Mouse (Mus musculus): ENCODE data around the gene Banp. TPM values are rescaled to one million over a fixed set of nuclear protein-coding genes. Genes with fewer than 3 reads are reported as not detected.

Gene Banp
- total and polyA plus RNA-seq, 3 experiments: 14.9 to 34.2 (median 25.7) TPM

DNA sequence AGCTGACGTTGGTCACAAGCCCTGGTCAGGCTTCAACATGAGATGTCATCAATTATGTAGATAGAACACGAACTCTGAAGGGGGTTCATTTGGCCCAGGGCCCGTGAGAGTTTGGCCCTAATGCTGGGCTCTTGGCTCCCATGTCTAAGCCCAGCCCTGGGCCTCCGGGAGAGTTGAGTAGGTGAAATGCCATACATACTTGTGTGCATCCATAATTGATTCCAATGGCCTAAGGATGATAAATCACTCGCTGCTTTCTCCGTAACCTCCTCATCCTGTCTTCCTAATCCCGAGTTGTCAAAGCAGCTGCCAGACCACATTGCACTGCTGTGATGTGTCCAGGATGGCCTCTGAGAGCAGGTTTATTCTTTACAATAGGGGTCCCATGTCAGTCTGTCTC, 107.3 kb downstream of the Banp start:
- Histone ChIP-seq H3K36me3 (replicated peaks in 1 of 2; ENCODE audit: control insufficient read depth in 1 of 2, insufficient read depth in 1 of 2, low read length in 1 of 2) (no peaks in the 10 kb centered on the region), H3K27me3 (replicated peaks) (peaks cover 38% of the 10 kb centered on the region), H3K9me3 (replicated peaks; ENCODE audit: low read length) (no peaks in the 10 kb centered on the region), H3K79me2 (replicated peaks; ENCODE audit: control insufficient read depth, extremely low read depth, insufficient read depth, poor library complexity, severe bottlenecking) (no peaks in the 10 kb centered on the region), H3K4me1 (ENCODE audit: control insufficient read depth in 1 of 2, insufficient read depth in 2 of 2) (peaks cover 16 to 25% of the 10 kb centered on the region in 2 experiments), H3K4me3 (replicated peaks in 1 of 3; ENCODE audit: low read depth in 2 of 3, low read length in 2 of 3, poor library complexity in 1 of 3) (no peak overlapping the region), H3K9ac (ENCODE audit: insufficient read depth, low read depth) (no peak overlapping the region), H3K27ac (ENCODE audit: insufficient read depth, low read depth) (no peak overlapping the region), H3K4me2 (ENCODE audit: insufficient read depth, low read depth, poor library complexity, severe bottlenecking) (no peak overlapping the region)
- in situ Hi-C loops (cut with MboI; ENCODE audit: low pct_ligation_motif_present, low pct_unique_long_range_greater_than_20kb, low sequenced_read_pairs) (no loop called here), dilution Hi-C loops (cut with MboI; ENCODE audit: extremely low pct_ligation_motif_present, extremely low pct_unique_long_range_greater_than_20kb, low sequenced_read_pairs) (no loop called here)
- TF ChIP-seq NRF1 (IDR thresholded peaks at IDR 0.05; ENCODE audit: low read depth, low read length) (no peak), CTCF (conservative IDR thresholded peaks at IDR 0.05 in 1 of 2, IDR thresholded peaks at IDR 0.05 in 1 of 2; ENCODE audit: low read depth in 2 of 2, low read length in 2 of 2) (no peak), E2F4 (IDR thresholded peaks at IDR 0.05; ENCODE audit: insufficient replicate concordance, low read depth, low read length) (no peak), ELF1 (IDR thresholded peaks at IDR 0.05; ENCODE audit: low read depth, low read length) (no peak), CHD2 (IDR thresholded peaks at IDR 0.05; ENCODE audit: low read length) (no peak), TBP (conservative IDR thresholded peaks at IDR 0.05; ENCODE audit: low read depth, low read length) (no peak), ZNF384 (IDR thresholded peaks at IDR 0.05; ENCODE audit: low read depth, low read length) (no peak), ZMIZ1 (IDR thresholded peaks at IDR 0.05; ENCODE audit: low read depth, low read length) (no peak)
- no peak for DNase-seq (ENCODE audit: extremely low read depth)

DNA sequence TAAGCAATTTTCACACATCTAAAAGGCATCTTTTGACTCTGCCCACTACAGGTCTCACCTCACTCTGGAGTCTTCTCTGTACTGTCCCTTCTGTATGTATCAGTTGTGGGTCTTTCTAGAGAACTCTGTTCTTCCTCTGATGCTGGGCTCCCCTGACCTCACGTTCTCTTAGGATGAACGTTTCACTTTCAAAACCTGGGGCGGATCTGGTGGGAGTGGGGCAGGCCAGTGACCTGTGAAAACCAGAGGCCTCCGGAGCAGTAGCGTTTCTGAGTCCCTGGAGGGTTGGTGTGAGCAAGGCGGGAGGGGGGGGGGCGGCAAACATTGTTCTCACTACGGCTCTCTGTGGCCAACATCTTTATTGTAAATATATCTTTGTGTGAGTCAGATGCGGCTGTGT, 109.0 kb downstream of the Banp start:
- H3K27me3 ChIP-seq (replicated peaks): peaks cover 30% of the 10 kb centered on the region
- in situ Hi-C loops (cut with MboI; ENCODE audit: low pct_ligation_motif_present, low pct_unique_long_range_greater_than_20kb, low sequenced_read_pairs): no loop called here
- 0 out of 2 replicates have a peak, but pooled peaks have one; percentile 26 for TF ChIP-seq ETS1 (conservative IDR thresholded peaks at IDR 0.05; ENCODE audit: low read depth, low read length)
- no peak for TF ChIP-seq ELF1 (IDR thresholded peaks at IDR 0.05; ENCODE audit: low read depth, low read length)
- TF ChIP-seq IRF4 (IDR thresholded peaks at IDR 0.05; ENCODE audit: low read depth, low read length): 0 out of 2 replicates have a peak, but pooled peaks have one; percentile 22
- TF ChIP-seq CTCF (conservative IDR thresholded peaks at IDR 0.05 in 1 of 2, IDR thresholded peaks at IDR 0.05 in 1 of 2; ENCODE audit: low read depth in 2 of 2, low read length in 2 of 2): no peak
- TF ChIP-seq BHLHE40 (IDR thresholded peaks at IDR 0.05; ENCODE audit: low read depth, low read length): peak; percentile 77

DNA sequence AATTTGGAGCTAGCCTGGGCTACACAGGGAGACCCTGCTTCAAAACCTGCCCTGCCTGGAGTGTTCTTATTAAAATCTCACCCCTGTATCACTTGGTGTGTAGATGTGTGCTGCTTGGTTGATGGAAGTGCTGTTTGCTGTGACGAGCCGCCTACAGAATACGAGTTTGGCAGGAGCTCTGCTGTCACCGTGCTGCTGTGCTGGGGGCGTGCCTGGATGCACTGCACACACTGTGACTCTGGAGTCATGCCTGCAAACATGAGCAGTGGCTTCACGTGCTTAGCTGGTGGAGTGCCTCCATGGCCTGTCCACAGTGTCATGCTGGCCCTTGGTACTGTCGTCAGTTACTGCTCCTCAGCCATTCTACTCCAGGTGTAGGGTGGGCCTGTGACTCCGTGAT, 109.4 kb downstream of the Banp start:
- DNase-seq (ENCODE audit: extremely low read depth): no peak
- Histone ChIP-seq H3K27me3 (replicated peaks) (peaks cover 25% of the 10 kb centered on the region), H3K36me3 (replicated peaks in 1 of 2; ENCODE audit: control insufficient read depth in 1 of 2, insufficient read depth in 1 of 2, low read length in 1 of 2) (no peaks in the 10 kb centered on the region), H3K9ac (ENCODE audit: insufficient read depth, low read depth) (no peak overlapping the region), H3K4me3 (replicated peaks in 1 of 3; ENCODE audit: low read depth in 2 of 3, low read length in 2 of 3, poor library complexity in 1 of 3) (peak overlapping the region in 1 of 3 experiments; percentile 8), H3K4me2 (ENCODE audit: insufficient read depth, low read depth, poor library complexity, severe bottlenecking) (no peak overlapping the region), H3K9me3 (replicated peaks; ENCODE audit: low read length) (no peaks in the 10 kb centered on the region), H3K27ac (ENCODE audit: insufficient read depth, low read depth) (no peak overlapping the region), H3K4me1 (ENCODE audit: control insufficient read depth in 1 of 2, insufficient read depth in 2 of 2) (peaks cover 16 to 25% of the 10 kb centered on the region in 2 experiments), H3K79me2 (replicated peaks; ENCODE audit: control insufficient read depth, extremely low read depth, insufficient read depth, poor library complexity, severe bottlenecking) (no peaks in the 10 kb centered on the region)
- TF ChIP-seq ZKSCAN1 (IDR thresholded peaks at IDR 0.05; ENCODE audit: borderline replicate concordance, low read depth, low read length): no peak
- TF ChIP-seq USF1 (IDR thresholded peaks at IDR 0.05; ENCODE audit: low read depth, low read length): no peak
- TF ChIP-seq POLR2AphosphoS2 (IDR thresholded peaks at IDR 0.05; ENCODE audit: low read depth, low read length): no peak
- TF ChIP-seq E2F4 (IDR thresholded peaks at IDR 0.05; ENCODE audit: insufficient replicate concordance, low read depth, low read length): no peak
- TF ChIP-seq ELF1 (IDR thresholded peaks at IDR 0.05; ENCODE audit: low read depth, low read length): no peak
- TF ChIP-seq MEF2A (IDR thresholded peaks at IDR 0.05; ENCODE audit: borderline replicate concordance, low read depth, low read length): no peak
- no peak for TF ChIP-seq KAT2A (IDR thresholded peaks at IDR 0.05; ENCODE audit: insufficient replicate concordance, low read length)
- TF ChIP-seq MAX (IDR thresholded peaks at IDR 0.05; ENCODE audit: low read length): no peak
- no peak for TF ChIP-seq TCF12 (IDR thresholded peaks at IDR 0.05; ENCODE audit: low read depth, low read length)
- no peak for TF ChIP-seq NELFE (IDR thresholded peaks at IDR 0.05; ENCODE audit: low read depth, low read length)
- TF ChIP-seq PAX5 (IDR thresholded peaks at IDR 0.05; ENCODE audit: low read length): no peak
- TF ChIP-seq ZNF384 (IDR thresholded peaks at IDR 0.05; ENCODE audit: low read depth, low read length): no peak
- no peak for TF ChIP-seq SMC3 (IDR thresholded peaks at IDR 0.05; ENCODE audit: low read depth, low read length)
- no peak for TF ChIP-seq GABPA (IDR thresholded peaks at IDR 0.05; ENCODE audit: insufficient replicate concordance, low read depth, low read length)
- no peak for TF ChIP-seq ZC3H11A (IDR thresholded peaks at IDR 0.05; ENCODE audit: low read depth, low read length)
- dilution Hi-C loops (cut with MboI; ENCODE audit: extremely low pct_ligation_motif_present, extremely low pct_unique_long_range_greater_than_20kb, low sequenced_read_pairs): no loop called here
- in situ Hi-C loops (cut with MboI; ENCODE audit: low pct_ligation_motif_present, low pct_unique_long_range_greater_than_20kb, low sequenced_read_pairs): no loop called here

More for the DNA sequence above, 109.0 kb downstream of the Banp start:
- Histone ChIP-seq H3K36me3 (replicated peaks in 1 of 2; ENCODE audit: control insufficient read depth in 1 of 2, insufficient read depth in 1 of 2, low read length in 1 of 2) (no peaks in the 10 kb centered on the region), H3K4me3 (replicated peaks in 1 of 3; ENCODE audit: low read depth in 2 of 3, low read length in 2 of 3, poor library complexity in 1 of 3) (no peak overlapping the region), H3K9ac (ENCODE audit: insufficient read depth, low read depth) (no peak overlapping the region), H3K4me1 (ENCODE audit: control insufficient read depth in 1 of 2, insufficient read depth in 2 of 2) (peaks cover 16 to 25% of the 10 kb centered on the region in 2 experiments), H3K27ac (ENCODE audit: insufficient read depth, low read depth) (no peak overlapping the region), H3K79me2 (replicated peaks; ENCODE audit: control insufficient read depth, extremely low read depth, insufficient read depth, poor library complexity, severe bottlenecking) (no peaks in the 10 kb centered on the region), H3K4me2 (ENCODE audit: insufficient read depth, low read depth, poor library complexity, severe bottlenecking) (no peak overlapping the region; the same call in 1 of the 2 replicates), H3K9me3 (replicated peaks; ENCODE audit: low read length) (no peaks in the 10 kb centered on the region)
- peak; percentile 37 for DNase-seq (ENCODE audit: extremely low read depth)
- dilution Hi-C loops (cut with MboI; ENCODE audit: extremely low pct_ligation_motif_present, extremely low pct_unique_long_range_greater_than_20kb, low sequenced_read_pairs): no loop called here
